11 mouse cellular contexts compared by ENCODE assay signal in genomic region chr16:34078732-34079131, GRCm38 (mm10).
DNase-seq lines count a peak whose midpoint lies in the region; ATAC-seq and TF ChIP-seq lines count a peak whose summit lies in the region.
"Had no signal": no experiment of that assay in that cellular context is flagged by ENCODE, and none has a peak within 500 bp of the region (broad histone marks: within the 10 kb centered on the region; RNA-seq: fewer than 3 reads in every experiment).

No protein-coding gene starts in this region.

- H3K9me3 ChIP-seq in MEL (replicated peaks; ENCODE audit: insufficient read depth, low read length): no peaks in the 10 kb centered on the region
- H3K9me3 ChIP-seq in liver, embryonic 11.5 days (ENCODE audit: control insufficient read depth, low read length): no peaks in the 10 kb centered on the region
- H3K9me3 ChIP-seq in kidney, embryonic 15.5 days (replicated peaks): no peaks in the 10 kb centered on the region
- H3K9me3 ChIP-seq: stomach, embryonic 15.5 days had no signal

- peak; percentile 76 to 77 for TF ChIP-seq EP300 in MEL (IDR thresholded peaks at IDR 0.05; ENCODE audit: low read depth in 1 of 2, low read length in 2 of 2)

- peak; percentile 60 for ATAC-seq in liver, embryonic 11.5 days (replicated peaks; ENCODE audit: low FRiP score)
- no peak for ATAC-seq in kidney, embryonic 15.5 days (replicated peaks; ENCODE audit: low FRiP score)

- WGBS in liver, embryonic 11.5 days: 53% methylated on average over 2 of the region's 2 CpGs
- 84% methylated on average over 2 of the region's 2 CpGs for WGBS in kidney, embryonic 15.5 days

- peak; percentile 41 to 48 for DNase-seq in heart, adult 18-20 months
- DNase-seq in heart, postnatal 36 days: no peak
- peak; percentile 62 for DNase-seq in MEL (ENCODE audit: low read depth, low spot score)
- DNase-seq in frontal cortex, adult 2 months (ENCODE audit: extremely low spot score in 1 of 2, low spot score in 1 of 2): peak; percentile 69 to 71
- DNase-seq in liver, embryonic 11.5 days (ENCODE audit: low spot score): no peak
- DNase-seq in cerebellum, adult 11-12 months: no peak
- DNase-seq in cerebellum, adult 11 months: no peak
- DNase-seq: cerebellum, adult 2 months had no signal

- TF ChIP-seq POLR2A in MEL (IDR thresholded peaks at IDR 0.05; ENCODE audit: control insufficient read depth in 1 of 2, insufficient read depth in 1 of 2, low read depth in 1 of 2, low read length in 2 of 2, poor library complexity in 1 of 2): no peak

- intact Hi-C loops in heart, postnatal 36 days (cut with DNase I): no loop called here

- H3K4me1 ChIP-seq in MEL (ENCODE audit: control insufficient read depth in 1 of 2, insufficient read depth in 2 of 2, low read length in 2 of 2): peaks cover 14 to 16% of the 10 kb centered on the region in 2 experiments
- H3K4me1 ChIP-seq in liver, embryonic 11.5 days (replicated peaks; ENCODE audit: control insufficient read depth, insufficient read depth, low read length): peaks cover 42% of the 10 kb centered on the region
- peaks cover 27% of the 10 kb centered on the region for H3K4me1 ChIP-seq in kidney, embryonic 15.5 days

- no peak for TF ChIP-seq CTCF in MEL (IDR thresholded peaks at IDR 0.05 in 2 of 3, conservative IDR thresholded peaks at IDR 0.05 in 1 of 3; ENCODE audit: control insufficient read depth in 1 of 3, insufficient read depth in 1 of 3, low read depth in 2 of 3, low read length in 3 of 3, poor library complexity in 1 of 3, severe bottlenecking in 1 of 3)

- H3K79me2 ChIP-seq in MEL (ENCODE audit: control insufficient read depth, insufficient read depth, low read length, poor library complexity): no peaks in the 10 kb centered on the region

- no peak overlapping the region for H3K4me2 ChIP-seq in liver, embryonic 11.5 days
- H3K4me2 ChIP-seq in kidney, embryonic 15.5 days: no peak overlapping the region
- H3K4me2 ChIP-seq: midbrain, embryonic 11.5 days; stomach, embryonic 15.5 days had no signal

- H3K9ac ChIP-seq in MEL (ENCODE audit: control insufficient read depth, low read depth, low read length, poor library complexity, severe bottlenecking): no peak overlapping the region
- no peak overlapping the region for H3K9ac ChIP-seq in liver, embryonic 11.5 days (ENCODE audit: low read depth, low read length)
- no peak overlapping the region for H3K9ac ChIP-seq in kidney, embryonic 15.5 days
- H3K9ac ChIP-seq: stomach, embryonic 15.5 days had no signal

- no peak overlapping the region for H3K4me3 ChIP-seq in MEL (ENCODE audit: control insufficient read depth in 1 of 2, insufficient read depth in 1 of 2, low read depth in 2 of 2, low read length in 2 of 2)
- no peak overlapping the region for H3K4me3 ChIP-seq in liver, embryonic 11.5 days (ENCODE audit: low read depth, low read length)
- H3K4me3 ChIP-seq in kidney, embryonic 15.5 days (replicated peaks): no peak overlapping the region
- H3K4me3 ChIP-seq: stomach, embryonic 15.5 days had no signal

- peaks cover 0 to 16% of the 10 kb centered on the region in 2 experiments; a peak in 2 of 4 replicates for H3K36me3 ChIP-seq in MEL (ENCODE audit: control insufficient read depth in 1 of 2, insufficient read depth in 2 of 2, low read length in 2 of 2)
- no peaks in the 10 kb centered on the region for H3K36me3 ChIP-seq in liver, embryonic 11.5 days (ENCODE audit: control insufficient read depth, insufficient read depth, low read length)
- H3K36me3 ChIP-seq in kidney, embryonic 15.5 days: no peaks in the 10 kb centered on the region
- H3K36me3 ChIP-seq: stomach, embryonic 15.5 days had no signal

- H3K27me3 ChIP-seq in MEL (ENCODE audit: control insufficient read depth in 1 of 2, insufficient read depth in 2 of 2, low read length in 2 of 2): no peaks in the 10 kb centered on the region
- H3K27me3 ChIP-seq in liver, embryonic 11.5 days (replicated peaks; ENCODE audit: control insufficient read depth, insufficient read depth, low read length): no peaks in the 10 kb centered on the region
- no peaks in the 10 kb centered on the region for H3K27me3 ChIP-seq in kidney, embryonic 15.5 days
- H3K27me3 ChIP-seq: stomach, embryonic 15.5 days had no signal

- no peak overlapping the region for H3K27ac ChIP-seq in MEL (ENCODE audit: control insufficient read depth, low read depth, low read length)
- H3K27ac ChIP-seq in liver, embryonic 11.5 days (ENCODE audit: low read depth, low read length): no peak overlapping the region
- H3K27ac ChIP-seq in kidney, embryonic 15.5 days: no peak overlapping the region

- no peak for TF ChIP-seq RAD21 in MEL (IDR thresholded peaks at IDR 0.05; ENCODE audit: low read depth, low read length)

TF ChIP-seq in MEL, 35 proteins besides CTCF, POLR2A, EP300 and RAD21:
- TF ChIP-seq ZMIZ1 (IDR thresholded peaks at IDR 0.05; ENCODE audit: low read depth, low read length) (no peak), SMC3 (IDR thresholded peaks at IDR 0.05; ENCODE audit: low read depth, low read length) (no peak), ZNF384 (IDR thresholded peaks at IDR 0.05; ENCODE audit: low read depth, low read length) (no peak), ZC3H11A (IDR thresholded peaks at IDR 0.05; ENCODE audit: low read depth, low read length) (0 out of 2 replicates have a peak, but pooled peaks have one; percentile 1), RCOR1 (IDR thresholded peaks at IDR 0.05; ENCODE audit: low read depth, low read length) (peak; percentile 93), MAX (IDR thresholded peaks at IDR 0.05; ENCODE audit: low read length) (0 out of 2 replicates have a peak, but pooled peaks have one; percentile 26), JUND (IDR thresholded peaks at IDR 0.05; ENCODE audit: low read depth, low read length) (no peak), ZKSCAN1 (IDR thresholded peaks at IDR 0.05; ENCODE audit: low read depth, low read length) (no peak), TAL1 (IDR thresholded peaks at IDR 0.05; ENCODE audit: low read length) (peak; percentile 56), POLR2AphosphoS2 (IDR thresholded peaks at IDR 0.05; ENCODE audit: low read length) (no peak), GABPA (IDR thresholded peaks at IDR 0.05; ENCODE audit: low read depth, low read length) (no peak), MAFK (IDR thresholded peaks at IDR 0.05; ENCODE audit: borderline replicate concordance, low read depth, low read length) (peak; percentile 61; the same call in 1 of the 2 replicates), USF1 (IDR thresholded peaks at IDR 0.05; ENCODE audit: low read depth, low read length) (no peak), E2F4 (IDR thresholded peaks at IDR 0.05; ENCODE audit: borderline replicate concordance, low read depth, low read length) (no peak), MYC (IDR thresholded peaks at IDR 0.05; ENCODE audit: low read depth, low read length) (no peak), BHLHE40 (IDR thresholded peaks at IDR 0.05; ENCODE audit: borderline replicate concordance, low read depth, low read length) (peak; percentile 65), GATA1 (IDR thresholded peaks at IDR 0.05; ENCODE audit: low read depth, low read length) (peak; percentile 72), TBP (IDR thresholded peaks at IDR 0.05; ENCODE audit: low read depth, low read length) (no peak), POLR2AphosphoS5 (IDR thresholded peaks at IDR 0.05; ENCODE audit: borderline replicate concordance, low read depth, low read length) (no peak), UBTF (IDR thresholded peaks at IDR 0.05; ENCODE audit: borderline replicate concordance, insufficient read depth, low read depth, low read length) (no peak), CHD1 (IDR thresholded peaks at IDR 0.05; ENCODE audit: low read depth, low read length) (no peak), USF2 (IDR thresholded peaks at IDR 0.05; ENCODE audit: borderline replicate concordance in 1 of 2, insufficient read depth in 1 of 2, low read depth in 1 of 2, low read length in 2 of 2) (no peak), MXI1 (IDR thresholded peaks at IDR 0.05; ENCODE audit: low read depth, low read length) (peak; percentile 45; the same call in 1 of the 2 replicates), MEF2A (IDR thresholded peaks at IDR 0.05; ENCODE audit: extremely low read depth, insufficient replicate concordance, low read depth, low read length, poor library complexity, severe bottlenecking) (peak; percentile 97; the same call in 1 of the 2 replicates), SIN3A (IDR thresholded peaks at IDR 0.05; ENCODE audit: low read length) (peak; percentile 74), ETS1 (IDR thresholded peaks at IDR 0.05; ENCODE audit: low read depth, low read length) (peak; percentile 88), NRF1 (IDR thresholded peaks at IDR 0.05; ENCODE audit: insufficient read depth, low read depth, low read length, poor library complexity, severe bottlenecking) (no peak), KAT2A (conservative IDR thresholded peaks at IDR 0.05; ENCODE audit: low read depth, low read length) (0 out of 2 replicates have a peak, but pooled peaks have one; percentile 18), ELF1 (IDR thresholded peaks at IDR 0.05; ENCODE audit: low read depth, low read length) (no peak), CHD2 (IDR thresholded peaks at IDR 0.05; ENCODE audit: low read length) (no peak), HCFC1 (IDR thresholded peaks at IDR 0.05; ENCODE audit: low read depth, low read length) (no peak), MYB (IDR thresholded peaks at IDR 0.05; ENCODE audit: low read depth, low read length) (no peak), TCF12 (IDR thresholded peaks at IDR 0.05; ENCODE audit: low read depth, low read length) (peak; percentile 84), NELFE (IDR thresholded peaks at IDR 0.05; ENCODE audit: low read depth, low read length) (no peak), MAZ (IDR thresholded peaks at IDR 0.05; ENCODE audit: low read depth, low read length) (no peak)

Comparison
In these comparisons a context has a peak if more than half of its experiments do, and no peak if none do; other contexts are left out.
1. DNase-seq: peak in heart, adult 18-20 months (2 of 2), MEL (single experiment) and frontal cortex, adult 2 months (2 of 2); none in heart, postnatal 36 days (0 of 2), liver, embryonic 11.5 days (single experiment), cerebellum, adult 11-12 months (single experiment) and cerebellum, adult 11 months (single experiment).